Mouse (Mus musculus): Measurements from ENCODE around the gene Nrp1.

Gene Nrp1

GRCm38 (mm10) chr8:128416896-128417295 is 58.5 kb downstream of the Nrp1 start:
- intact Hi-C loops (cut with DNase I) = loop anchor here (5.0 kb wide), 1 partner anchor 70 kb away; no protein-coding TSS in a partner anchor

- intact Hi-C loops (cut with DNase I) = loop anchor here (5.0 kb wide), 1 partner anchor 69 kb away; no protein-coding TSS in a partner anchor
Observed at GRCm38 (mm10) chr8:128417956-128418796, 59.8 kb downstream of the Nrp1 start.

GRCm38 (mm10) chr8:128419984-128420383 is 61.6 kb downstream of the Nrp1 start:
- intact Hi-C loops (cut with DNase I) = loop anchor here (5.0 kb wide), 1 partner anchor 67 kb away; no protein-coding TSS in a partner anchor

- intact Hi-C loops (cut with DNase I) = no loop called here
Observed at GRCm38 (mm10) chr8:128420402-128420801, 62.0 kb downstream of the Nrp1 start.

GRCm38 (mm10) chr8:128423813-128424212 is 65.4 kb downstream of the Nrp1 start:
- intact Hi-C loops (cut with DNase I) = no loop called here

- intact Hi-C loops (cut with DNase I) = no loop called here
Observed at GRCm38 (mm10) chr8:128424626-128425333, 66.4 kb downstream of the Nrp1 start.

- intact Hi-C loops (cut with DNase I) = no loop called here
Observed at GRCm38 (mm10) chr8:128427071-128427470, 68.7 kb downstream of the Nrp1 start.

GRCm38 (mm10) chr8:128428971-128429370 is 70.6 kb downstream of the Nrp1 start:
- intact Hi-C loops (cut with DNase I) = no loop called here

- intact Hi-C loops (cut with DNase I) = no loop called here
Observed at GRCm38 (mm10) chr8:128431082-128431481, 72.7 kb downstream of the Nrp1 start.

GRCm38 (mm10) chr8:128435749-128436148 is 77.3 kb downstream of the Nrp1 start:
- intact Hi-C loops (cut with DNase I) = no loop called here

- intact Hi-C loops (cut with DNase I) = no loop called here
Observed at GRCm38 (mm10) chr8:128437156-128437825, 78.9 kb downstream of the Nrp1 start.

GRCm38 (mm10) chr8:128441407-128441806 is 83.0 kb downstream of the Nrp1 start:
- intact Hi-C loops (cut with DNase I) = no loop called here

- intact Hi-C loops (cut with DNase I) = no loop called here
Observed at GRCm38 (mm10) chr8:128445596-128445995, 87.2 kb downstream of the Nrp1 start.

- intact Hi-C loops (cut with DNase I) = no loop called here
Observed at GRCm38 (mm10) chr8:128446636-128447035, 88.2 kb downstream of the Nrp1 start.

GRCm38 (mm10) chr8:128447320-128447719 is 88.9 kb downstream of the Nrp1 start:
- intact Hi-C loops (cut with DNase I) = no loop called here

- intact Hi-C loops (cut with DNase I) = no loop called here
Observed at GRCm38 (mm10) chr8:128450390-128451032, 92.1 kb downstream of the Nrp1 start.

- intact Hi-C loops (cut with DNase I) = no loop called here
Observed at GRCm38 (mm10) chr8:128451121-128451520, 92.7 kb downstream of the Nrp1 start.

- intact Hi-C loops (cut with DNase I) = no loop called here
Observed at GRCm38 (mm10) chr8:128453471-128453870, 95.1 kb downstream of the Nrp1 start.

GRCm38 (mm10) chr8:128454026-128454425 is 95.6 kb downstream of the Nrp1 start:
- intact Hi-C loops (cut with DNase I) = no loop called here

GRCm38 (mm10) chr8:128457277-128457676 is 98.9 kb downstream of the Nrp1 start:
- intact Hi-C loops (cut with DNase I) = no loop called here

- intact Hi-C loops (cut with DNase I) = no loop called here
Observed at GRCm38 (mm10) chr8:128459704-128460103, 101.3 kb downstream of the Nrp1 start.

Data from adrenal gland (tissue).